Mouse (Mus musculus): ENCODE measurements around the gene Snhg11.

Snhg11 gene

DNA sequence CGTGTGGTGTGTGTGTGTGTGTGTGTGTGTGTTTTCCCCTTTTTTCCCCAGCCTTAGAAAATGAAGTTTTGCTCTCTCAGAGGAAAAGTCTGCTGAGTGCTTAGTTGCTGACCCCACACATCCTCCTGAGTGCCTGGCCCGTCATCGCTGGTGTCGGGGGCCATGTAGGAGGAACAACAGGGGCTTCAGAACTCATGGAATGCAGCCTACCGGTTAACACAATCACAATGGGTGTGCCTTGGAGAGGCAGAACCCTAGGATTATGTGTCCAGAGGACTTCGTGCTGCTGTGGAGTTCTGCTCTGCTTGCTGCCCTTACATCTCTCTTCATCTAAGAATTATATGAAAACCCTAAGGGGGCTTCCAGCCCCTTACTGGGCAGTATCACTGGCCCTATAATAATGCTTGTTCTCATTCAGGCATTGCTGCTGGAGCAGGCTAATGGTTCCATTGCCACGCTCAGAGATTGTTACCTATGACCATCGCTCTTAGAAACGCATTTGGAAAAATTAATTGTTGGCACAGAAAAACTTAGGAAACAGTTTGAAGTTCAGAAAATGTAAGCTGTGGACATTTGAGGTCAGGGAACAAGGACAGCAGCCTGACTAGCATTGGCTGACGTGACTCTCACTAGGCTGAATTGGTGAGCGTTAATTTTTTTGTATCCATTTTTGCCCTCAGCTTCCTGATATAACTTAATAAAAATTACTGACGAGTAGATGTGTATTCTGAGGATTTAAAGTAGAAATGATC lies 10.2 kb upstream of the Snhg11 start:
- in situ Hi-C loops (cut with MboI; ENCODE audit: low pct_unique_long_range_greater_than_20kb in 1 of 2, low sequenced_read_pairs in 2 of 2, unreplicated experiment in 1 of 2): no loop called here

DNA sequence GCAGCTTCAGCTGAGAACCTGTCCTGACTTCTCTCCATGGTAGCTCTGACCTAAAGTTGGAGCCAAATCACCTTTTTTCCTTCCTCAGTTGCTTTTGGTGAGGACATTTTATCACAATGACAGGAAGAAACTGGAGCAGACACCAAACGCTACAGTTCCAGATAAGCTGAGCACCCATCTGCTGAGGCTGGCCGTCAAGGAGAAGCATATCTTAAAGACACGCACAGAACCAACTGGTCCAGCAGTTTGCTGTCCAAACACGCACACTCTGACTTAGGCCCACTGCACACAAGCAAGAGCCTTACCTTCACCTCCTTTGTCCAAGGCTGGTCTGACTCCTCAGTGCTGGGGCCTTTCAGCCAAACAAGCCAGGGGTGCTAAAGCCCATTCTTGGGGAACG lies 7.8 kb upstream of the Snhg11 start:
- in situ Hi-C loops (cut with MboI; ENCODE audit: low pct_unique_long_range_greater_than_20kb in 1 of 2, low sequenced_read_pairs in 2 of 2, unreplicated experiment in 1 of 2): no loop called here

- in situ Hi-C loops (cut with MboI; ENCODE audit: low pct_unique_long_range_greater_than_20kb in 1 of 2, low sequenced_read_pairs in 2 of 2, unreplicated experiment in 1 of 2): no loop called here
Measured at GRCm38 (mm10) chr2:158368313-158368712, 7.1 kb upstream of the Snhg11 start.

DNA sequence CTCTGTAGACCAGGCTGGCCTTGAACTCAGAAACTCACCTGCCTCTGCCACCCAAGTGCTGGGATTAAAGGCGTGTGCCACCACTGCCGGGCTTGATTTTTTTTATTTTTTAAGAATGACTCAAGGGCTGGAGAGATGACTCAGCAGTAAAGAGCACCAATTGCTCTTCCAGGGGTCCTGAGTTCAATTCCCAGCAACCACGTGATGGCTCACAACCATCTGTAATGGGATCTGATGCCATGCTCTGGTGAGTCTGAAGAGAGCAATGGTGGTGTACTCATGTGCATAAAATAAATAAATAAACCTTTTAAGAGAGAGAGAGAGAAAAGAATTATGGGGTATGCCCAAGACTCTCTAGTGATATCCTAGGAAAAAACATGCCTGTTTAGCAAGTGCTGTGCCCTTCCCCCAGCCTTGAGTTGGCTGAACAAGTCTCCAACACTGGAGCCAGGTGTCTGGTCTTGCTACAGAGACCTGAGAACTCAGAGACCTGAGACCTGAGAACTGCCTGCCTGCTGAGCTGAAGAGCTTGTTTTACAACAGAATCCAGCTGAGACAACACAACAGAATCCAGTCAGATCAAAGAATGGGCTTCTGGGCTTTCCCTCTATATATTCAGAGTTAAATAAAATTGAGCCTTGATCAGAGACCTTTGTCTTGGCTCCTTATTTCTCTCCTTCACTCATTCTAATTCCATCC lies 5.8 kb upstream of the Snhg11 start:
- in situ Hi-C loops (cut with MboI; ENCODE audit: low pct_unique_long_range_greater_than_20kb in 1 of 2, low sequenced_read_pairs in 2 of 2, unreplicated experiment in 1 of 2): no loop called here

GRCm38 (mm10) chr2:158370173-158370550 lies 5.3 kb upstream of the Snhg11 start:
- in situ Hi-C loops (cut with MboI; ENCODE audit: low pct_unique_long_range_greater_than_20kb in 1 of 2, low sequenced_read_pairs in 2 of 2, unreplicated experiment in 1 of 2): no loop called here

GRCm38 (mm10) chr2:158373061-158373460 lies 2.4 kb upstream of the Snhg11 start:
- in situ Hi-C loops (cut with MboI; ENCODE audit: low pct_unique_long_range_greater_than_20kb in 1 of 2, low sequenced_read_pairs in 2 of 2, unreplicated experiment in 1 of 2): no loop called here

- in situ Hi-C loops (cut with MboI; ENCODE audit: low pct_unique_long_range_greater_than_20kb in 1 of 2, low sequenced_read_pairs in 2 of 2, unreplicated experiment in 1 of 2): no loop called here
Measured at GRCm38 (mm10) chr2:158373516-158373915, 1.9 kb upstream of the Snhg11 start.

GRCm38 (mm10) chr2:158376123-158376687 lies 767 bp downstream of the Snhg11 start:
- in situ Hi-C loops (cut with MboI; ENCODE audit: low pct_unique_long_range_greater_than_20kb in 1 of 2, low sequenced_read_pairs in 2 of 2, unreplicated experiment in 1 of 2): loop anchor here (25.0 kb wide), 1 partner anchor 261 kb away; no protein-coding TSS in a partner anchor

DNA sequence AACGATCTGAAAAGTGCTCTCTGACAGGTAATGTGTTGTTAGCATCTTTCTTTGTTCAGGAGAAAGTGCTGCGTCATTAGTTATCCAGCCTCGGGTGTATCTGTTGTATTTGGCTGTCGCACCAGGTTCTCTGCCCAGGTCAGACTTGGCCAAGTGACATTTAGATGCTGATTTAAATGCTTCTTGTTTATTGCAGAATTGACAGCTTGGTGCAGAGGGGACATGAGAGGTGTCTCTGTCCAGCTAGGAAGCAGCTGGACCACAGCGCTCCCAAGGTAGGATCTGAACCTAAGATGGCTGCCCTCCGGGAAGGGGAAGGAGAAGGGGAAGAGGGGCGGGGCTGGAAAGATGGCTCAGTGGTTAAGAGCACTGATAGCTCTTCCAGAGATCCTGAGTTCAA lies 1.4 kb downstream of the Snhg11 start:
- in situ Hi-C loops (cut with MboI; ENCODE audit: low pct_unique_long_range_greater_than_20kb in 1 of 2, low sequenced_read_pairs in 2 of 2, unreplicated experiment in 1 of 2): loop anchor here (25.0 kb wide), 1 partner anchor 261 kb away; no protein-coding TSS in a partner anchor

GRCm38 (mm10) chr2:158377811-158378210 lies 2.4 kb downstream of the Snhg11 start:
- in situ Hi-C loops (cut with MboI; ENCODE audit: low pct_unique_long_range_greater_than_20kb in 1 of 2, low sequenced_read_pairs in 2 of 2, unreplicated experiment in 1 of 2): loop anchor here (25.0 kb wide), 1 partner anchor 259 kb away; no protein-coding TSS in a partner anchor

GRCm38 (mm10) chr2:158379354-158380078 lies 4.1 kb downstream of the Snhg11 start:
- in situ Hi-C loops (cut with MboI; ENCODE audit: low pct_unique_long_range_greater_than_20kb in 1 of 2, low sequenced_read_pairs in 2 of 2, unreplicated experiment in 1 of 2): loop anchor here (25.0 kb wide), 1 partner anchor 258 kb away; no protein-coding TSS in a partner anchor

GRCm38 (mm10) chr2:158386072-158386471 lies 10.6 kb downstream of the Snhg11 start:
- in situ Hi-C loops (cut with MboI; ENCODE audit: low pct_unique_long_range_greater_than_20kb in 1 of 2, low sequenced_read_pairs in 2 of 2, unreplicated experiment in 1 of 2): loop anchor here (25.0 kb wide), 1 partner anchor 251 kb away; no protein-coding TSS in a partner anchor

GRCm38 (mm10) chr2:158389421-158389820 lies 14.0 kb downstream of the Snhg11 start:
- in situ Hi-C loops (cut with MboI; ENCODE audit: low pct_unique_long_range_greater_than_20kb in 1 of 2, low sequenced_read_pairs in 2 of 2, unreplicated experiment in 1 of 2): loop anchor here (25.0 kb wide), 1 partner anchor 248 kb away; no protein-coding TSS in a partner anchor

- in situ Hi-C loops (cut with MboI; ENCODE audit: low pct_unique_long_range_greater_than_20kb in 1 of 2, low sequenced_read_pairs in 2 of 2, unreplicated experiment in 1 of 2): loop anchor here (25.0 kb wide), 1 partner anchor 241 kb away; no protein-coding TSS in a partner anchor
Measured at GRCm38 (mm10) chr2:158396369-158396768, 20.9 kb downstream of the Snhg11 start.

- in situ Hi-C loops (cut with MboI; ENCODE audit: low pct_unique_long_range_greater_than_20kb in 1 of 2, low sequenced_read_pairs in 2 of 2, unreplicated experiment in 1 of 2): loop anchor here (25.0 kb wide), 1 partner anchor 240 kb away; no protein-coding TSS in a partner anchor
Measured at GRCm38 (mm10) chr2:158397140-158397539, 21.7 kb downstream of the Snhg11 start.

- in situ Hi-C loops (cut with MboI; ENCODE audit: low pct_unique_long_range_greater_than_20kb in 1 of 2, low sequenced_read_pairs in 2 of 2, unreplicated experiment in 1 of 2): no loop called here
Measured at GRCm38 (mm10) chr2:158402915-158403314, 27.5 kb downstream of the Snhg11 start.

- in situ Hi-C loops (cut with MboI; ENCODE audit: low pct_unique_long_range_greater_than_20kb in 1 of 2, low sequenced_read_pairs in 2 of 2, unreplicated experiment in 1 of 2): no loop called here
Measured at GRCm38 (mm10) chr2:158408997-158409594, 33.7 kb downstream of the Snhg11 start.

- in situ Hi-C loops (cut with MboI; ENCODE audit: low pct_unique_long_range_greater_than_20kb in 1 of 2, low sequenced_read_pairs in 2 of 2, unreplicated experiment in 1 of 2): no loop called here
Measured at GRCm38 (mm10) chr2:158409595-158410021, 34.2 kb downstream of the Snhg11 start, which contains the start of gene Ralgapb. Gene Ralgapb (plus strand): TSS chr2:158409848.
